8 mouse cellular contexts compared by ENCODE assay signal in genomic region chr9:108517253-108517930, GRCm38 (mm10). TPM values are rescaled to one million over a fixed set of nuclear protein-coding genes. Genes with fewer than 3 reads are reported as not detected.
DNase-seq lines count a peak whose midpoint lies in the region; ATAC-seq and TF ChIP-seq lines count a peak whose summit lies in the region.

No protein-coding gene starts in this region.

- intact Hi-C loops in heart, postnatal 10 days (cut with DNase I) = loop anchor here (5.0 kb wide), 1 partner anchor 40 kb away; no protein-coding TSS in a partner anchor

- TF ChIP-seq POLR2A in ES-Bruce4 (IDR thresholded peaks at IDR 0.05; ENCODE audit: insufficient read depth, low read length) = no peak

- peak overlapping the region; percentile 76 for H3K4me2 ChIP-seq in forebrain, embryonic 12.5 days
- H3K4me2 ChIP-seq in liver, postnatal 0 days (ENCODE audit: low read depth, low read length) = peak overlapping the region; percentile 84
- peak overlapping the region; percentile 64 for H3K4me2 ChIP-seq in neural tube, embryonic 13.5 days

- under 1% methylated on average over 65 of the region's 95 CpGs for WGBS in forebrain, embryonic 12.5 days
- WGBS in large intestine, adult 2 months = under 1% methylated on average over 74 of the region's 95 CpGs
- WGBS in liver, postnatal 0 days (ENCODE audit: insufficient replicate concordance) = 1% methylated on average over 72 of the region's 95 CpGs
- under 1% methylated on average over 75 of the region's 95 CpGs for WGBS in neural tube, embryonic 13.5 days

- H3K9me3 ChIP-seq in ES-Bruce4 (replicated peaks; ENCODE audit: control insufficient read depth, insufficient read depth, low read length, poor library complexity, severe bottlenecking) = no peaks in the 10 kb centered on the region
- H3K9me3 ChIP-seq in forebrain, embryonic 12.5 days = no peaks in the 10 kb centered on the region
- no peaks in the 10 kb centered on the region for H3K9me3 ChIP-seq in liver, postnatal 0 days (ENCODE audit: low read length)
- H3K9me3 ChIP-seq in neural tube, embryonic 13.5 days = no peaks in the 10 kb centered on the region

- peak; percentile 78 for DNase-seq in c-Kit-positive CD71-positive TER-119-positive erythroid progenitor cells, embryonic 14.5 days (ENCODE audit: low spot score)
- DNase-seq in heart, postnatal 10 days = peak; percentile 88
- peak; percentile 29 for DNase-seq in large intestine, adult 2 months (ENCODE audit: low read depth, low spot score)
- peak; percentile 88 for DNase-seq in liver, postnatal 0 days
- DNase-seq in telencephalon, adult 2 months (ENCODE audit: low read depth, low spot score) = peak; percentile 58

- no peak for TF ChIP-seq CTCF in ES-Bruce4 (IDR thresholded peaks at IDR 0.05; ENCODE audit: low read depth, low read length)
- TF ChIP-seq CTCF in liver, postnatal 0 days (IDR thresholded peaks at IDR 0.05; ENCODE audit: low read depth) = no peak

- H3K27ac ChIP-seq in ES-Bruce4 (ENCODE audit: insufficient read depth, low read length) = peak overlapping the region; percentile 62
- peak overlapping the region; percentile 100 for H3K27ac ChIP-seq in forebrain, embryonic 12.5 days
- peak overlapping the region; percentile 100 for H3K27ac ChIP-seq in liver, postnatal 0 days (ENCODE audit: low read depth)
- peak overlapping the region; percentile 99 for H3K27ac ChIP-seq in neural tube, embryonic 13.5 days (replicated peaks)

- peak overlapping the region; percentile 85 for H3K4me3 ChIP-seq in ES-Bruce4 (ENCODE audit: low read depth, low read length)
- H3K4me3 ChIP-seq in forebrain, embryonic 12.5 days (replicated peaks) = peak overlapping the region; percentile 81
- H3K4me3 ChIP-seq in liver, postnatal 0 days (ENCODE audit: low read depth, low read length) = peak overlapping the region; percentile 99
- peak overlapping the region; percentile 93 for H3K4me3 ChIP-seq in neural tube, embryonic 13.5 days

- H3K27me3 ChIP-seq in ES-Bruce4 (ENCODE audit: control insufficient read depth, insufficient read depth, low read length, poor library complexity, severe bottlenecking) = no peaks in the 10 kb centered on the region
- H3K27me3 ChIP-seq in forebrain, embryonic 12.5 days = no peaks in the 10 kb centered on the region
- H3K27me3 ChIP-seq in liver, postnatal 0 days (ENCODE audit: insufficient read depth, low read length) = no peaks in the 10 kb centered on the region
- no peaks in the 10 kb centered on the region for H3K27me3 ChIP-seq in neural tube, embryonic 13.5 days

- H3K36me3 ChIP-seq in ES-Bruce4 (ENCODE audit: control insufficient read depth, insufficient read depth, low read length, poor library complexity, severe bottlenecking) = peaks cover 42% of the 10 kb centered on the region
- peaks cover 39% of the 10 kb centered on the region for H3K36me3 ChIP-seq in forebrain, embryonic 12.5 days (replicated peaks)
- H3K36me3 ChIP-seq in liver, postnatal 0 days (replicated peaks; ENCODE audit: insufficient read depth, low read length) = peaks cover 47% of the 10 kb centered on the region
- peaks cover 34% of the 10 kb centered on the region for H3K36me3 ChIP-seq in neural tube, embryonic 13.5 days

- no peak for TF ChIP-seq EP300 in ES-Bruce4 (IDR thresholded peaks at IDR 0.05; ENCODE audit: insufficient read depth, low read depth, low read length)
- no peak for TF ChIP-seq EP300 in liver, postnatal 0 days (IDR thresholded peaks at IDR 0.05; ENCODE audit: low read depth)

- peak; percentile 84 for ATAC-seq in forebrain, embryonic 12.5 days (ENCODE audit: low FRiP score)
- ATAC-seq in liver, postnatal 0 days = peak; percentile 82
- peak; percentile 82 for ATAC-seq in neural tube, embryonic 13.5 days (ENCODE audit: low read depth)

- no peaks in the 10 kb centered on the region for H3K4me1 ChIP-seq in ES-Bruce4 (ENCODE audit: control insufficient read depth, insufficient read depth, low read length)
- peaks cover 35% of the 10 kb centered on the region for H3K4me1 ChIP-seq in forebrain, embryonic 12.5 days
- H3K4me1 ChIP-seq in liver, postnatal 0 days (ENCODE audit: insufficient read depth) = peaks cover 17% of the 10 kb centered on the region
- H3K4me1 ChIP-seq in neural tube, embryonic 13.5 days (replicated peaks) = peaks cover 39% of the 10 kb centered on the region

- peak overlapping the region; percentile 95 for H3K9ac ChIP-seq in ES-Bruce4 (ENCODE audit: low read depth, poor library complexity, severe bottlenecking)
- H3K9ac ChIP-seq in forebrain, embryonic 12.5 days = peak overlapping the region; percentile 96
- H3K9ac ChIP-seq in liver, postnatal 0 days (replicated peaks) = peak overlapping the region; percentile 97
- H3K9ac ChIP-seq in neural tube, embryonic 13.5 days = peak overlapping the region; percentile 95

RNA-seq across cellular contexts. Expression of gene Qrich1, which starts 0.8 kb away (rescaled TPM):
- polyA plus RNA-seq in ES-Bruce4 (2011; ENCODE audit: insufficient read depth, insufficient read length, low read depth, missing spikeins) = 139 and 145 TPM in 2 replicates
- polyA plus RNA-seq in forebrain, embryonic 12.5 days (2016; fragmentation: Nextera tagmentation; extraction: Ambion mirVana) = 170 and 171 TPM in 2 replicates
- 10 to 100 TPM; 83.5 to 89.6 TPM for total RNA-seq in heart, postnatal 10 days (2021)
- 40.8 and 77.6 TPM in 2 replicates for polyA plus RNA-seq in large intestine, adult 2 months (2012; rRNA removed)
- 26.2 and 27.1 TPM in 2 replicates for polyA plus RNA-seq in liver, postnatal 0 days (2015; fragmentation: Nextera tagmentation; extraction: Ambion mirVana)
- 134 TPM in 2 replicates for polyA plus RNA-seq in neural tube, embryonic 13.5 days (2015; fragmentation: Nextera tagmentation; extraction: Ambion mirVana)

RNA-seq across cellular contexts. Expression of gene Qars, which starts 9.9 kb away (rescaled TPM):
- polyA plus RNA-seq in ES-Bruce4 (2011; ENCODE audit: insufficient read depth, insufficient read length, low read depth, missing spikeins) = 348 and 395 TPM in 2 replicates
- polyA plus RNA-seq in forebrain, embryonic 12.5 days (2016; fragmentation: Nextera tagmentation; extraction: Ambion mirVana) = 85.7 and 91.4 TPM in 2 replicates
- total RNA-seq in heart, postnatal 10 days (2021) = 10 to 100 TPM; 84.4 to 86.3 TPM
- polyA plus RNA-seq in large intestine, adult 2 months (2012; rRNA removed) = 243 and 346 TPM in 2 replicates
- 33.0 and 33.3 TPM in 2 replicates for polyA plus RNA-seq in liver, postnatal 0 days (2015; fragmentation: Nextera tagmentation; extraction: Ambion mirVana)
- polyA plus RNA-seq in neural tube, embryonic 13.5 days (2015; fragmentation: Nextera tagmentation; extraction: Ambion mirVana) = 69.1 and 80.0 TPM in 2 replicates

RNA-seq across cellular contexts. Expression of gene Usp19, which starts 27.0 kb away (rescaled TPM):
- 86.0 and 90.9 TPM in 2 replicates for polyA plus RNA-seq in ES-Bruce4 (2011; ENCODE audit: insufficient read depth, insufficient read length, low read depth, missing spikeins)
- 101 and 103 TPM in 2 replicates for polyA plus RNA-seq in forebrain, embryonic 12.5 days (2016; fragmentation: Nextera tagmentation; extraction: Ambion mirVana)
- total RNA-seq in heart, postnatal 10 days (2021) = 100 to 1,000 TPM in 1 of 2 experiments, 10 to 100 TPM in 1; 98.4 to 103 TPM
- polyA plus RNA-seq in large intestine, adult 2 months (2012; rRNA removed) = 74.9 and 104 TPM in 2 replicates
- 13.8 and 17.0 TPM in 2 replicates for polyA plus RNA-seq in liver, postnatal 0 days (2015; fragmentation: Nextera tagmentation; extraction: Ambion mirVana)
- 68.3 and 80.2 TPM in 2 replicates for polyA plus RNA-seq in neural tube, embryonic 13.5 days (2015; fragmentation: Nextera tagmentation; extraction: Ambion mirVana)

RNA-seq across cellular contexts. Expression of gene Lamb2, which starts 37.9 kb away (rescaled TPM):
- polyA plus RNA-seq in ES-Bruce4 (2011; ENCODE audit: insufficient read depth, insufficient read length, low read depth, missing spikeins) = 27.4 and 39.0 TPM in 2 replicates
- polyA plus RNA-seq in forebrain, embryonic 12.5 days (2016; fragmentation: Nextera tagmentation; extraction: Ambion mirVana) = 37.9 and 39.5 TPM in 2 replicates
- total RNA-seq in heart, postnatal 10 days (2021) = 100 to 1,000 TPM; 284 to 331 TPM
- polyA plus RNA-seq in large intestine, adult 2 months (2012; rRNA removed) = 20.7 and 27.2 TPM in 2 replicates
- 2.7 and 3.9 TPM in 2 replicates for polyA plus RNA-seq in liver, postnatal 0 days (2015; fragmentation: Nextera tagmentation; extraction: Ambion mirVana)
- polyA plus RNA-seq in neural tube, embryonic 13.5 days (2015; fragmentation: Nextera tagmentation; extraction: Ambion mirVana) = 20.9 and 21.6 TPM in 2 replicates

RNA-seq across cellular contexts. Expression of gene Impdh2, which starts 42.7 kb away (rescaled TPM):
- polyA plus RNA-seq in ES-Bruce4 (2011; ENCODE audit: insufficient read depth, insufficient read length, low read depth, missing spikeins) = 387 and 445 TPM in 2 replicates
- 149 and 159 TPM in 2 replicates for polyA plus RNA-seq in forebrain, embryonic 12.5 days (2016; fragmentation: Nextera tagmentation; extraction: Ambion mirVana)
- total RNA-seq in heart, postnatal 10 days (2021) = 10 to 100 TPM; 62.3 to 70.0 TPM
- 89.1 and 95.4 TPM in 2 replicates for polyA plus RNA-seq in large intestine, adult 2 months (2012; rRNA removed)
- polyA plus RNA-seq in liver, postnatal 0 days (2015; fragmentation: Nextera tagmentation; extraction: Ambion mirVana) = 45.6 and 49.5 TPM in 2 replicates
- polyA plus RNA-seq in neural tube, embryonic 13.5 days (2015; fragmentation: Nextera tagmentation; extraction: Ambion mirVana) = 109 and 112 TPM in 2 replicates

Comparison
In these comparisons a context has a peak if more than half of its experiments do, and no peak if none do; other contexts are left out.
1. Peak in every context shown above with its lines: DNase-seq, ATAC-seq, H3K4me3 ChIP-seq and H3K27ac ChIP-seq.
2. DNase-seq: peak in every context shown above with its lines; median percentile 88 in heart, postnatal 10 days; 88 in liver, postnatal 0 days; 78 in c-Kit-positive CD71-positive TER-119-positive erythroid progenitor cells, embryonic 14.5 days; 58 in telencephalon, adult 2 months; 29 in large intestine, adult 2 months.